In genomic region chr5:101032968-101033367, GRCm38 (mm10) we compare ENCODE assay signal across 12 mouse cellular contexts.
"Had no signal": no experiment of that assay in that cellular context is flagged by ENCODE, and none has a peak within 500 bp of the region (broad histone marks: within the 10 kb centered on the region; RNA-seq: fewer than 3 reads in every experiment).

No protein-coding gene starts in this region.

- H3K9ac ChIP-seq: limb, embryonic 15.5 days; liver, embryonic 12.5 days; lung, embryonic 14.5 days; midbrain, embryonic 12.5 days had no signal

- H3K4me1 ChIP-seq: limb, embryonic 15.5 days; liver, embryonic 12.5 days had no signal

- H3K27me3 ChIP-seq: limb, embryonic 15.5 days; liver, embryonic 12.5 days; midbrain, embryonic 12.5 days had no signal

- H3K4me2 ChIP-seq: limb, embryonic 15.5 days; liver, embryonic 12.5 days; lung, embryonic 14.5 days; midbrain, embryonic 12.5 days had no signal

- DNase-seq: kidney, adult 2 months; kidney, postnatal 25 days; lung, embryonic 14.5 days; lung, postnatal 10 days; lung, postnatal 4 days; right cerebral cortex, postnatal 25 days; thymus, postnatal 36 days had no signal

- H3K36me3 ChIP-seq: limb, embryonic 15.5 days; liver, embryonic 12.5 days; midbrain, embryonic 12.5 days had no signal

- H3K9me3 ChIP-seq: limb, embryonic 15.5 days; liver, embryonic 12.5 days; midbrain, embryonic 12.5 days had no signal

- H3K27ac ChIP-seq: left cerebral cortex, adult 2 months; limb, embryonic 15.5 days; liver, embryonic 12.5 days; midbrain, embryonic 12.5 days had no signal

- ATAC-seq: intestine, embryonic 16.5 days; liver, embryonic 12.5 days had no signal

- H3K4me3 ChIP-seq: left cerebral cortex, adult 2 months; limb, embryonic 15.5 days; liver, embryonic 12.5 days; midbrain, embryonic 12.5 days had no signal
